Mouse (Mus musculus): ENCODE measurements around the gene Cym.

- TF ChIP-seq CTCF (IDR thresholded peaks at IDR 0.05; ENCODE audit: borderline replicate concordance, insufficient read depth, low read depth, low read length) = no peak
- TF ChIP-seq POLR2A (IDR thresholded peaks at IDR 0.05; ENCODE audit: borderline replicate concordance, insufficient read depth, low read length) = no peak
Observed at GRCm38 (mm10) chr3:107255992-107256391, 34.5 kb upstream of the Cym start.
